Mouse (Mus musculus): Measurements from ENCODE around the gene Fez1. TPM values are rescaled to one million over a fixed set of nuclear protein-coding genes. Genes with fewer than 3 reads are reported as not detected.

Fez1 gene
- polyA plus RNA-seq, 1 experiment from 2014 or later = 3.8 TPM

DNA sequence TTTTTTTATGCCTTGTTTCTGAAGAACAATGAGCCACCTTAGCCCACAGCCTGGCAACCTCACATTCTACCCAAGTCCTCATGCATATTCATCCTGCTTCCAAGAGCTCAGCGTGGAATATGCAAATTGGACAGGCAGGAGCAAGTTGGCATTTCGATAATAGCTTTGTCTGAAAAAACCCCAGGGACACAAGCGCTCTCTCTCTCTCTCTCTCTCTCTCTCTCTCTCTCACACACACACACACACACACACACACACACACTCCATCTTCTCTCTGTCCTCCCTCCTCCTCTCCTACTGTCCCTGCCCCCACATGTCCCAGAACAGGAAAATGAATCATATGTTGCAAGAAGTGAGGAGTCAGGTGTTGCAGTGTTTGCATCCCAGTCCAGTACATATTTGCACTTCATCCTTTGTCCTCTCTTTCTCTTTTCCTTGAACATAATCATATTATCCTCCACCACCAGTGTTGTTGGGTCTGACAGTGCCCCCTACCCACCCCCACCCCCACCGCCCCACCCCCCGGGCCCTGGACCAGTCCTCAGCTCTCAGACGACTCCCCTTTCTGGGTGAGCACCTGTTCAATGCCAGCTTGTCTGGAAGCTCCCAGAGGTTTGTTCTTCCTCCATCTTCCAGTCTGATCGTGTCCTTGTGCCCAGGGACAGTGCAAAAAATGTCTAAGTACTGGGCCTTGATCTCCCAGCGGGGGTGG, 60.5 kb downstream of the Fez1 start:
- WGBS = 48% methylated on average over 8 of the region's 8 CpGs
- H3K27me3 ChIP-seq (ENCODE audit: insufficient read depth, poor library complexity, severe bottlenecking) = no peaks in the 10 kb centered on the region
- DNase-seq (ENCODE audit: low spot score) = no peak

DNA sequence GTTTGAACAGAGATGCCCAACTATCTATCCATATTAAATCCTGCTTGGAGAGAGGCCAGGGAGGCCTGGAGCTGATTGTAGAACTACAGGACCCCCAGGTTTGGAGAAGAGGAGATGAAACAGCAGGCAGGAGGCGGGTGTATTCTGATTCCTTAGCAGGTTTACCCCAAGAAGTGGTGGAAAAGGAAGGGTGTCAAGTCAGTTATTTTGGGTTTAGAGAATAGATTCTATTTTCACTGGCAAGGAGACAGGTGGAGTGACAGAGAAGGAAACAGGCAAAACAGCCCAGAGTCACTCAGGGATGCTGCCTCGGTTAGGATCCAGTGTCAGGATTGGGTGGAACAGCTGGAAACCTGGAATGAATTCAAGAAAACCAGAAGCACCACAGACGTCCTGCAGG, 61.9 kb downstream of the Fez1 start:
- no peaks in the 10 kb centered on the region for H3K36me3 ChIP-seq
- H3K27ac ChIP-seq = no peak overlapping the region
- 63% methylated on average over 3 of the region's 3 CpGs for WGBS
- H3K9me3 ChIP-seq = no peaks in the 10 kb centered on the region
- DNase-seq (ENCODE audit: low spot score) = no peak
- peaks cover 11% of the 10 kb centered on the region; the same call in 1 of the 2 replicates for H3K4me1 ChIP-seq
- no peaks in the 10 kb centered on the region for H3K27me3 ChIP-seq (ENCODE audit: insufficient read depth, poor library complexity, severe bottlenecking)
- no peak overlapping the region for H3K4me3 ChIP-seq

More for the DNA sequence above, 60.5 kb downstream of the Fez1 start:
- Histone ChIP-seq H3K9me3 (no peaks in the 10 kb centered on the region), H3K4me3 (no peak overlapping the region), H3K27ac (no peak overlapping the region), H3K36me3 (no peaks in the 10 kb centered on the region), H3K4me1 (peaks cover 11% of the 10 kb centered on the region; the same call in 1 of the 2 replicates)

DNA sequence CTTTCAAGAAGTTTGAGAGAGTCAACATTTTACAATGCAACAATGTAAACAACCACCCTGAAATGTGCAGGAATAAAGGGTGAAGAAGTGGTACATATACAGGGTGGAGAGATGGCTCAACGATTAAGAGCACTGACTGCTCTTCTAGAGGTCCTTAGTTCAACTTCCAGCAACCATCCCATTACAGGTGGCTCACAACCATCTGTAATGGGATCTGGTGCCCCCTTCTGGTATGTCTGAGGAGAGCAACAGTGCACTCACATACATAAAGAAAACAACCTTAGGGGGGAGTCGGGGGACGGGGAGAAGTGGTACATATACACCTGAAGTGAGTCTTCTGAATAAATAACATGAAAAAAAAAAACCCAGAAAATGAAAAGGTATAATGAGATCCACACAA, 63.6 kb downstream of the Fez1 start:
- DNase-seq (ENCODE audit: low spot score) = no peak
- WGBS = 65% methylated on average over 3 of the region's 3 CpGs
- Histone ChIP-seq H3K27me3 (ENCODE audit: insufficient read depth, poor library complexity, severe bottlenecking) (no peaks in the 10 kb centered on the region), H3K4me1 (peaks cover 6% of the 10 kb centered on the region; the same call in 1 of the 2 replicates), H3K36me3 (no peaks in the 10 kb centered on the region), H3K9me3 (no peaks in the 10 kb centered on the region), H3K27ac (no peak overlapping the region), H3K4me3 (no peak overlapping the region)

DNA sequence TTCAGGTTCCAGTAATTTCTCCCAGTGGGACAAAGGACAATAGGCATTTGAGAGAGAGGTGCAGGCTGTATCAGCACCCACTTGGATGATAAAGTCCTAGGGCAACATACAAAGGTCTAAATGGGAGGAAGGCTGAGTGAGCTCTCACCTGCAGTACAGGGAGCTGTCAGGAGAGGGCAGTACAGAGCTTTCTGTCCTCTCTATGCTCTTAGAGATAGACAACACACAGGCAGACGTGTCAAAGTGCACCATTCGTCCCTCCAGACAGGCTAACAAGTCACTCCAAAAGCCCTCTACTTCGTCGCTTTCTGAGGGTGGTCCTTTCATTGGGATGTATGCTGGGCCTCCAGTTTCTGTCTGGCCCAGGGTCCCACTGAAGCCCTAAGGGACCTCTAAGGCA, 68.9 kb downstream of the Fez1 start:
- 34% methylated on average over 4 of the region's 4 CpGs for WGBS
- Histone ChIP-seq H3K36me3 (0 out of 2 replicates have a peak, but pooled peaks cover 8% of the 10 kb centered on the region), H3K27ac (no peak overlapping the region), H3K4me3 (no peak overlapping the region), H3K9me3 (no peaks in the 10 kb centered on the region), H3K27me3 (ENCODE audit: insufficient read depth, poor library complexity, severe bottlenecking) (no peaks in the 10 kb centered on the region), H3K4me1 (0 out of 2 replicates have a peak, but pooled peaks cover 4% of the 10 kb centered on the region)
- DNase-seq (ENCODE audit: low spot score) = no peak

DNA sequence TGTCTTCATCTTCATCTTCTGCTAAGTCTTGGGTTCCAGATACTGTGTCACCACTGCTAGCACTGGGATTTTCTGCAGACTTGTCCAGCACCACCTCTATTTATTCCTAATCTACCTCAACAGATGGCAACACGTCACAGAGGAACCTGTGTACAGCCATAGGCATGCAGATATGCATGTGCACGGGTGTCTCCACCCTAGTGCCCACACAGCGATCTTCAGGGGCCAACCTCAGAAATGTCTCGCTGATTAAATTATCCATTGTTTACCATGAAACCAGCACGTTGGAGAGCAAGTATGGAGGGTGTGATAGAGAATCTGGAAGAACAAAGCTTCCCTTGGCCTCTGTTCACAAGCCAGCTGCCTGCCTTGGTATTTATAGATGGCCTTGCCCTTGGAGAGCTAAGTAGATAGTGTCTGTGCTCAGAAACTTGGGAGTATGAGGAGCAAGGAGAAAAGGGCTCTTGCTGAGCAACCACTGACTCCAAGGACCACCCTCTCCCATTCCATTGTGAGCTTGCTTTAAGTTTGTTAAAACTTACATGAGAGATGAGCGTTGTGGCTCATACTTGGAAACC, 71.8 kb downstream of the Fez1 start:
- Histone ChIP-seq H3K4me3 (no peak overlapping the region), H3K27ac (no peak overlapping the region), H3K9me3 (no peaks in the 10 kb centered on the region), H3K4me1 (0 out of 2 replicates have a peak, but pooled peaks cover 5% of the 10 kb centered on the region), H3K36me3 (0 out of 2 replicates have a peak, but pooled peaks cover 8% of the 10 kb centered on the region), H3K27me3 (ENCODE audit: insufficient read depth, poor library complexity, severe bottlenecking) (no peaks in the 10 kb centered on the region)
- 69% methylated on average over 6 of the region's 6 CpGs for WGBS
- no peak for DNase-seq (ENCODE audit: low spot score)

DNA sequence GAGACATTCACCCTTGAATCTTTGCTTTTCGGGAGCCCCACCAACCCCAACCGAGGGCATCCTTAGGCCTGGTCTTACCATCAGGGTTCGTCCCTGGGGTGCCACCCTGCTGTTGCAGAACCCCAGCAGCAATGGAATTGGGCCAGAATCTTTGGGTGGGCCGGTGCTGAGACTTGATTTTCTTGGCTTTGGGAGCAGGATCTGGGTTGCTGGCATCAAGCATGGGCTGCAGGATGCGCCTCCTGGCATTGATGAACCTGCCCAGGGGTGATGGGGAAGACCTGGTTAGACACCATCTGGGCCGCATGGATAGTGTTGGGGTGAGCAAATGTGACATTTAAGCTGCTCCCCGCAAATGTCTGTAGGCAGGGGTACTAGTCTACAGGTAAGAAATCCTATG, 72.6 kb downstream of the Fez1 start:
- no peak overlapping the region for H3K27ac ChIP-seq
- 83% methylated on average over 7 of the region's 7 CpGs for WGBS
- H3K4me3 ChIP-seq = no peak overlapping the region
- no peaks in the 10 kb centered on the region for H3K27me3 ChIP-seq (ENCODE audit: insufficient read depth, poor library complexity, severe bottlenecking)
- H3K9me3 ChIP-seq = no peaks in the 10 kb centered on the region
- 0 out of 2 replicates have a peak, but pooled peaks cover 8% of the 10 kb centered on the region for H3K36me3 ChIP-seq
- no peak for DNase-seq (ENCODE audit: low spot score)
- 0 out of 2 replicates have a peak, but pooled peaks cover 8% of the 10 kb centered on the region for H3K4me1 ChIP-seq

DNA sequence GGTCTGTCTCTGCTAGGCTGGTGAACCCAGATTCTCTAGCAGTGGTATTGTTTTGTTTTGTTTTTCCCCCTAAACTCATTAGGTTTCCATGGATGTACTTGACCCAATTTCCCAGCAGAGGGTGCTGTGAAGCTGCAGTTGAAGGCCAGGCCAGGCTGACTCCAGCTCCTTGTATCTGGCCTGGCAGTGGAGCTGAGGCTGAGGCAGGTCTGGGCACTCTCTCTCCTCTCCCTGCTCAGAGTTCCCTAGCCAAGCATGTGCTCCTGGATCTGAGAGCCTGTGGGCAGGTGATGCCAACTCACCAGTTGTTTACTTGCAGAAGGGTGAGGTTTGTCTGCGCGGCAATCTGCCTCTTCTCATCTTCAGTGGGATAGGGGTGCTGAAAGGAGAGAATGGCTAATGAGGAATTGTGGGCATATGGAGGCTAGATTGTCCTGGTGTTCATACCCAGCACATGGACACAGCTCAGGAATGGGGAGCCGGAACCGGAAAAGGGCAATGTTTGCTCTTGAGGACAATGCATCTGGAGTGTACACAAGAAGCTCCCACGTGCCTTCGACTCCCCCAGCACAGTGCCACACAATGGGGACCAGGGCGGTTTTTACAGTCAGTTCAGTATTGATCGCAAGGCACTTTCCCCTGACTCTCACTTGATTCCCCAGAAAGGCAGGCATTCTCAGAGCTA, 73.5 kb downstream of the Fez1 start:
- Histone ChIP-seq H3K36me3 (0 out of 2 replicates have a peak, but pooled peaks cover 8% of the 10 kb centered on the region), H3K4me3 (no peak overlapping the region), H3K27ac (no peak overlapping the region), H3K9me3 (no peaks in the 10 kb centered on the region), H3K4me1 (0 out of 2 replicates have a peak, but pooled peaks cover 8% of the 10 kb centered on the region), H3K27me3 (ENCODE audit: insufficient read depth, poor library complexity, severe bottlenecking) (no peaks in the 10 kb centered on the region)
- 81% methylated on average over 8 of the region's 8 CpGs for WGBS
- DNase-seq (ENCODE audit: low spot score) = no peak

DNA sequence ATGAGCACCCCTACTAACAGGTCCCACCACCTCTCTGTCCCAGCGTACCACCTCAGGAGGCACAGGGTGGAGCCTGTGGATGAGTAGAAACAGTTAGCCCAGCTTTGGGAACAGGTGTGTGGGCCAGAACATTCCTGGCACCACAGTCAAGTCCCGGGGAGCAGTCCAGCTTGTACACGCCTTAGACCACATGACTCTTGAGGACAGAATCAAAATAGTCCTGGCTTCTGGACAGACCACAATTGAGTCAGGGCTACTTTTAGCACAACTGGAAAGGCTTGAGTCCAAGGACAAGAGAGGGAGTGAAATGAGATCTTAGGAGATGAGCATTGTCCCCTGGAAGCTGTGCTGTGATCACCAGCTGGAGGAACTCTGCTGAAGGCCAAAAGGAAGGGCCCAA, 76.9 kb downstream of the Fez1 start:
- DNase-seq (ENCODE audit: low spot score) = no peak
- H3K4me1 ChIP-seq = 0 out of 2 replicates have a peak, but pooled peaks cover 8% of the 10 kb centered on the region
- WGBS = 87% methylated on average over 3 of the region's 3 CpGs
- H3K36me3 ChIP-seq = no peaks in the 10 kb centered on the region
- H3K27me3 ChIP-seq (ENCODE audit: insufficient read depth, poor library complexity, severe bottlenecking) = no peaks in the 10 kb centered on the region
- no peak overlapping the region for H3K27ac ChIP-seq
- H3K9me3 ChIP-seq = no peaks in the 10 kb centered on the region
- no peak overlapping the region for H3K4me3 ChIP-seq

DNA sequence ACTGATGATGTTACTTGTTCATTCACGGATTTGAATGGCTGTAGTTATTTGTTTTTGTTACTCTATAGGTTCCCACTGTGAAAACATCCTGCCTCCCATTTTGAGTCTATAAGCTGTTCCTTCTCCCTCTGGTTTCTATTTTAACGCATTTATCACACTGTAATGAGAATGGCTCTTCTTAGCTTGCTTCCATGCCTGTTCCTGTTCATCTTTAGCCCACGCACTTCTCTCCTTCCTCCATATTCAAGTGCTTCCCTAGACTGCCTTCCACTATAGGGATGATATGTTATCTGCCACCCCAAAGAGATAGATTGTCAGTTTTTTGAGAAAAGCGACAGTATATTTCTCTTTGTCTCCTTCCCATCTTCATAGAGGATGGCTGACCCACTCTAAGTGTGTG, 78.8 kb downstream of the Fez1 start:
- H3K27me3 ChIP-seq (ENCODE audit: insufficient read depth, poor library complexity, severe bottlenecking) = no peaks in the 10 kb centered on the region
- no peak for DNase-seq (ENCODE audit: low spot score)
- 72% methylated on average over 4 of the region's 4 CpGs for WGBS
- no peak overlapping the region for H3K4me3 ChIP-seq
- 0 out of 2 replicates have a peak, but pooled peaks cover 4% of the 10 kb centered on the region for H3K4me1 ChIP-seq
- no peaks in the 10 kb centered on the region for H3K36me3 ChIP-seq
- H3K27ac ChIP-seq = no peak overlapping the region
- no peaks in the 10 kb centered on the region for H3K9me3 ChIP-seq

DNA sequence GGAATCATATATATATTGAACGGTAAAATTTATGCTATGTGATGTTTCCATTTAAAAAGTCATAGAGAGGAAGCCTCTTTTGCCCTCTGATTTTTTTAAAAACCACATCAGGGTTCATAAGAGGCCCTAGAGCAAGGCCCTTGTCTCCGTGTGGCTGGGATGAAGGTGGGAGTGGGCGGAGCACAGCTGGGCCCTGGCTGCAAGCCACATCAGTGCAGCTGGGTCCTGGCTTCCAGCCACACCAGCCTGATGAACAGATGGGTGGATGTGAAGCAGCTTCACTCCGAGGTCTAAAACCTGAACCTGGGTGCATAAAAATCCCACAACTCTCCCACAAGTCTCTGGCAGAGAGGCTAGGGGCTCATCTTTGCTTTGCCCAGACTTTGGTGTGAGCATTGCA, 83.8 kb downstream of the Fez1 start:
- no peaks in the 10 kb centered on the region for H3K27me3 ChIP-seq (ENCODE audit: insufficient read depth, poor library complexity, severe bottlenecking)
- no peaks in the 10 kb centered on the region for H3K9me3 ChIP-seq
- no peak overlapping the region for H3K4me3 ChIP-seq
- H3K4me1 ChIP-seq = no peaks in the 10 kb centered on the region
- no peak overlapping the region for H3K27ac ChIP-seq
- H3K36me3 ChIP-seq = no peaks in the 10 kb centered on the region
- 76% methylated on average over 4 of the region's 4 CpGs for WGBS
- no peak for DNase-seq (ENCODE audit: low spot score)

DNA sequence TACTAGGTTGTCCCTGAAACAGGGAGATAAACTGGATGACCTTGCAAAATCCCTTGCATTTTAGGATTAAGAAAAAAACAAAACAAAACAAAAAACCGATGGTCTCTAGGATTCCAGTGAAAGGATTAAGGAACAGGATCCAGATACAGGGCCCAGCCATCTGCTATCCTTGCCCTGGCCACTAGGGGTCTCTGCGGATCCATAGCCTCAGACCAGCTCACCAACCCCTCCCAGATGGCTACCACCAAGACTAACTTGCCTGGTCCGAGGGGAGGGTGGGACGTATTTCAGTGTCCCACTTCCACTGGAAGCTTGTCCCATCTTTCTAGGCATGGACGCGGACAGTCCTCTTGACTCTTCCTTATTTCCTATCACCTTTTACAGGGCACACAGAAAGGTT, 94.7 kb downstream of the Fez1 start:
- DNase-seq (ENCODE audit: low spot score) = no peak
- Histone ChIP-seq H3K9me3 (no peaks in the 10 kb centered on the region), H3K4me3 (peak overlapping the region; percentile 35; the same call in 1 of the 2 replicates), H3K4me1 (peaks cover 7% of the 10 kb centered on the region), H3K27me3 (ENCODE audit: insufficient read depth, poor library complexity, severe bottlenecking) (no peaks in the 10 kb centered on the region), H3K36me3 (no peaks in the 10 kb centered on the region), H3K27ac (no peak overlapping the region)
- WGBS = 4% methylated on average over 6 of the region's 6 CpGs

DNA sequence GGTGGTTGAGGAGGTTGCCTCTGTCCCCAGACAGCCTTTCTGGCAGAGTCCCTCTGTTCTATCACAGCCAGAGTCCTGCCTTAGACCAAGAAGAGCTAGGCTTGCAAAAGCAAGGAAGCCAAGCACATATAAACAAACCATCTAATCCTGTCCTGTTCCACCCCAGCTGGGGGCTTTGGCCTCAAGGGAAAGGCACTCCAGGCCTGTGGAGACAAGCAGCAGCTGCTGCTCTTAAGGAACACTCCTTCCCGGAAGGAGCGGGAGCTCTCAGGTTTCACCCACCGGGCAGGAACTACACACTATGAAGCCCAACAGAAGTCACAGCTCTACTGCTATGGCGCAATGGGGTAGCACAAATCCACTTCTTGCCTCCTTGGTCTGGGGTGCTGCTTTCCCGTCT, 95.3 kb downstream of the Fez1 start:
- H3K4me1 ChIP-seq = peaks cover 7% of the 10 kb centered on the region
- H3K4me3 ChIP-seq = no peak overlapping the region; the same call in 1 of the 2 replicates
- H3K36me3 ChIP-seq = no peaks in the 10 kb centered on the region
- 21% methylated on average over 5 of the region's 5 CpGs for WGBS
- H3K9me3 ChIP-seq = no peaks in the 10 kb centered on the region
- H3K27me3 ChIP-seq (ENCODE audit: insufficient read depth, poor library complexity, severe bottlenecking) = no peaks in the 10 kb centered on the region
- H3K27ac ChIP-seq = no peak overlapping the region
- DNase-seq (ENCODE audit: low spot score) = no peak

DNA sequence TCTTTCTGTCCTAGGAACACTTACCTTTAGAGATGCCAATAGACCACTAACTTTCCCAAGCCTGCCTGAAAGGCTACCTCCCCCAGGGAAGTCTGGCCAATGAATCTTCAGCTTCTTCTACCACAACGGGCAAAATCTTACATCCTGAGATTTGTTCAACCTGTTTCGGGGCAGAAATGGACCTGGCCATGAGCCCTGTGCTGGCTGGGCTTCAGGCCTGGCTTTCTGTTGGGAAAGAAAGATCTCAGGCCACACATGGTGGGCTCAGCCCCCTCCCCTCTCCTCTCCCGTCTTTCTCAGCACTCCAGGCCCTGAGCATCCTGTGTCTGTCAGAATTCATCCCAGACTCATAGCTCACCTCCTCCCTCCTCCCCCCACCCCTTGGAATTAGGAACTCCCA, 96.9 kb downstream of the Fez1 start:
- Histone ChIP-seq H3K27me3 (ENCODE audit: insufficient read depth, poor library complexity, severe bottlenecking) (no peaks in the 10 kb centered on the region), H3K27ac (no peak overlapping the region), H3K4me3 (no peak overlapping the region), H3K9me3 (no peaks in the 10 kb centered on the region), H3K36me3 (no peaks in the 10 kb centered on the region), H3K4me1 (peaks cover 7% of the 10 kb centered on the region)
- no peak for DNase-seq (ENCODE audit: low spot score)
- WGBS = 56% methylated on average over 3 of the region's 3 CpGs

Measured in heart, embryonic 10.5 days (tissue).